Mouse (Mus musculus) common myeloid progenitor, adult 5-6 weeks (primary cell): ENCODE data around the gene St3gal4. TPM values are rescaled to one million over a fixed set of nuclear protein-coding genes. Genes with fewer than 3 reads are reported as not detected.

ENCODE experiments used
- ATAC-seq: replicated peaks from 2 replicates; pipeline ENCODE4 v1.8.0; 2016; ENCODE audit warnings: low read depth, mild to moderate bottlenecking, moderate TSS enrichment, inconsistent platforms; ENCODE audit not compliant: poor library complexity, severe bottlenecking
- total RNA-seq: library from RNA; stranded (forward); fragments of 200-1000, 187-1606 nt; gene quantifications from 2 replicates; pipeline ENCODE4 v1.2.3, GENCODE M21; 2017

The St3gal4 gene
- total RNA-seq, 1 experiment from 2014 or later: 26.5 TPM

GRCm38 (mm10) chr9:35110051-35110450, 9.0 kb downstream of the St3gal4 start:
- no peak for ATAC-seq

- 0 out of 2 replicates have a peak, but pooled peaks have one; percentile 1 for ATAC-seq
Measured at GRCm38 (mm10) chr9:35108916-35109315, 10.2 kb downstream of the St3gal4 start.

- ATAC-seq: no peak
Measured at GRCm38 (mm10) chr9:35108066-35108465, 11.0 kb downstream of the St3gal4 start.

GRCm38 (mm10) chr9:35107396-35107795, 11.7 kb downstream of the St3gal4 start:
- 0 out of 2 replicates have a peak, but pooled peaks have one; percentile 23 for ATAC-seq

GRCm38 (mm10) chr9:35105884-35106880, 12.9 kb downstream of the St3gal4 start:
- ATAC-seq: peak; percentile 40

- ATAC-seq: no peak
Measured at GRCm38 (mm10) chr9:35105438-35105837, 13.6 kb downstream of the St3gal4 start.

GRCm38 (mm10) chr9:35104711-35105110, 14.4 kb downstream of the St3gal4 start:
- ATAC-seq: no peak

- peak; percentile 18; the same call in 1 of the 2 replicates for ATAC-seq
Measured at GRCm38 (mm10) chr9:35098762-35099161, 20.3 kb downstream of the St3gal4 start.

- peak; percentile 28 for ATAC-seq
Measured at GRCm38 (mm10) chr9:35097901-35098300, 21.2 kb downstream of the St3gal4 start.

- ATAC-seq: no peak
Measured at GRCm38 (mm10) chr9:35095726-35096125, 23.3 kb downstream of the St3gal4 start.

GRCm38 (mm10) chr9:35093350-35093749, 25.7 kb downstream of the St3gal4 start:
- no peak for ATAC-seq

GRCm38 (mm10) chr9:35092904-35093303, 26.2 kb downstream of the St3gal4 start:
- ATAC-seq: no peak

GRCm38 (mm10) chr9:35061446-35061845, 57.6 kb downstream of the St3gal4 start:
- ATAC-seq: peak; percentile 30

- ATAC-seq: peak; percentile 33
Measured at GRCm38 (mm10) chr9:35059881-35060280, 59.2 kb downstream of the St3gal4 start.

GRCm38 (mm10) chr9:35058596-35059354, 60.3 kb downstream of the St3gal4 start:
- no peak for ATAC-seq

- ATAC-seq: no peak
Measured at GRCm38 (mm10) chr9:35058186-35058585, 60.9 kb downstream of the St3gal4 start.

- ATAC-seq: no peak
Measured at GRCm38 (mm10) chr9:35057631-35058030, 61.4 kb downstream of the St3gal4 start.

- ATAC-seq: peak; percentile 51
Measured at GRCm38 (mm10) chr9:35056611-35057010, 62.5 kb downstream of the St3gal4 start.

- peak; percentile 59 for ATAC-seq
Measured at GRCm38 (mm10) chr9:35055528-35056330, 63.3 kb downstream of the St3gal4 start.

GRCm38 (mm10) chr9:35053669-35054068, 65.4 kb downstream of the St3gal4 start:
- ATAC-seq: no peak
